Mouse (Mus musculus) ES-E14 (cell line): ENCODE data around the gene Ogfod2. TPM values are rescaled to one million over a fixed set of nuclear protein-coding genes. Genes with fewer than 3 reads are reported as not detected.

Experiments
- DNase-seq: peaks from one replicate; pipeline ENCODE4 v3.0.0-alpha.2; 2013; ENCODE audit warnings: low read depth, low spot score
- H3K27ac ChIP-seq: 2 replicates; pipeline ENCODE4 v1.5.1; 2012; ENCODE audit warnings: low read depth, mild to moderate bottlenecking, low read length, moderate library complexity, mixed read lengths; ENCODE audit not compliant: poor library complexity, insufficient read depth, severe bottlenecking
- H3K36me3 ChIP-seq: 2 replicates; pipeline ENCODE4 v1.6.1; 2012; ENCODE audit warnings: mild to moderate bottlenecking, low read length, moderate library complexity, mixed read lengths; ENCODE audit not compliant: control insufficient read depth, poor library complexity, insufficient read depth, severe bottlenecking
- H3K4me1 ChIP-seq, 2 experiments: fragments of 150-350 bp in 1 of 2; sonication (generic) in 1 of 2; 2 replicates each; pipeline ENCODE4 v1.6.1; 2012; ENCODE audit warnings: low read length in 2 of 2, mild to moderate bottlenecking in 1 of 2, mixed read lengths in 1 of 2; ENCODE audit not compliant: control insufficient read depth in 2 of 2, insufficient read depth in 2 of 2, poor library complexity in 1 of 2
- H3K4me3 ChIP-seq, 2 experiments: fragments of 150-350 bp in 1 of 2; sonication (generic) in 1 of 2; 2 replicates each; pipeline ENCODE4 v1.5.1; 2012; ENCODE audit warnings: low read length in 2 of 2, low read depth in 1 of 2, mild to moderate bottlenecking in 1 of 2, mixed read lengths in 1 of 2; ENCODE audit not compliant: insufficient read depth in 1 of 2, poor library complexity in 1 of 2, severe bottlenecking in 1 of 2
- H3K9ac ChIP-seq: 2 replicates; pipeline ENCODE4 v1.6.1; 2012; ENCODE audit warnings: low read depth, mild to moderate bottlenecking, low read length, mixed read lengths; ENCODE audit not compliant: poor library complexity, insufficient read depth, severe bottlenecking
- H3K9me3 ChIP-seq: fragments of 150-350 bp; sonication (generic); 2 replicates; pipeline ENCODE4 v1.6.1; 2012; ENCODE audit warnings: low read depth, mild to moderate bottlenecking, low read length; ENCODE audit not compliant: control insufficient read depth, insufficient read depth
- CHD2 ChIP-seq: IDR thresholded peaks from 2 replicates; pipeline ENCODE4 v1.6.1; 2014; ENCODE audit warnings: mild to moderate bottlenecking, low read depth, low read length, inconsistent platforms
- HCFC1 ChIP-seq: IDR thresholded peaks from 2 replicates; pipeline ENCODE4 v1.6.1; 2012; ENCODE audit warnings: low read length, inconsistent platforms, borderline replicate concordance; ENCODE audit not compliant: insufficient read depth
- MAFK ChIP-seq: IDR thresholded peaks from 2 replicates; pipeline ENCODE4 v1.6.1; 2014; ENCODE audit warnings: mild to moderate bottlenecking, low read depth, low read length, inconsistent platforms; ENCODE audit not compliant: insufficient read depth
- ZC3H11A ChIP-seq: IDR thresholded peaks from 2 replicates; pipeline ENCODE4 v1.6.1; 2012; ENCODE audit warnings: low read depth, mild to moderate bottlenecking, inconsistent platforms, low read length, borderline replicate concordance
- ZNF384 ChIP-seq: IDR thresholded peaks from 2 replicates; pipeline ENCODE4 v1.6.1; 2012; ENCODE audit warnings: low read depth, low read length, inconsistent platforms
- in situ Hi-C, 2 experiments: fragments of 600-800 bp; cut with MboI; formaldehyde crosslinking; loops; one replicate each; pipeline ENCODE4 v1.15.1; 2025; ENCODE audit warnings: low sequenced_read_pairs in 2 of 2, inconsistent platforms in 1 of 2; ENCODE audit not compliant: unreplicated experiment in 2 of 2
- total RNA-seq: library from RNA; depleted of rRNA; stranded (reverse); fragments of 300-350 nt; gene quantifications from 2 replicates; pipeline ENCODE4 v1.2.3, GENCODE M21; 2012

Ogfod2 gene
- total RNA-seq, 1 experiment = 7.8 TPM

DNA sequence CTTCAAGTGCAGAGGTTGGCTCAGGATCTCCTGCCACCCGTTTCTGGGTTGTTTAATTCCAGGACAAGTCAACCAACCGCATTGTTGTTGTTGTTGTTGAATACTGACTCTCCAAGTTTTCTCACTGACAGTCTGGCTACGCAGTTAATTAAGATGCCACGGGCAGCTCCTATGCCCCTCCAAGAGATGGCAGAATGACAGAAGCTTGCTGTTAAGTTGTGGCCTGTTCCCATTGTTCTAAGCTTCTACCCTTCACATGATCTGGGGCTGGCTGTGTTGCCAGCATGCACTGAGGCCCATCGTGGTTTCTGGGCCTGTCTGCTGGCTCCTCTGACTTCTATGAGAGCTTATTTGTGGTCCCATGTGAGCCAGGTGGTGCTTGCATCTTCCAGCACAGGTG lies 22.2 kb downstream of the Ogfod2 start:
- Histone ChIP-seq H3K9ac (no peak overlapping the region), H3K36me3 (peaks cover 3% of the 10 kb centered on the region; the same call in 1 of the 2 replicates), H3K27ac (no peak overlapping the region), H3K9me3 (no peaks in the 10 kb centered on the region), H3K4me3 (no peak overlapping the region), H3K4me1 (no peaks in the 10 kb centered on the region)
- in situ Hi-C loops = no loop called here
- DNase-seq = no peak
- TF ChIP-seq ZNF384 = no peak
- TF ChIP-seq HCFC1 = no peak
- TF ChIP-seq MAFK = no peak
- TF ChIP-seq CHD2 = no peak
- TF ChIP-seq ZC3H11A = no peak

DNA sequence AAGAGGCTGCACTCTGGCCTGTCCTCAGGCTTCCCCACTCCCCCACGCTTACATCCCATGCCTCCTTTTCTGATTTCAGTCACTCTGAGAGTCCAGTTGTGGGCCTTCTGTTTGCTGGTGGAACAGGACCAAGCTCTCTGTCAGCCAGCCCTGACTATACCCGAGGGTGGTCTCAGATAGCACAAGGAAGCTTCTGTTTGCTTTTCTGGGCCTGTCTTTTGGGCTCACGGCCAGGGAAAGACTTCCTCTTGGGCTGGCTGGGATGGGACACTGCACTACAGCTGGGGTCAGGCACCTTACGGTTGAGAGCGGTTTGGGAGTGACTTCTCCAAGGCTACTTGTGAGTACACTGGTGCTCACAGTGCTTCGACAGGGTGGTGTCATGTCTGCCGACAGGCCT lies 26.0 kb downstream of the Ogfod2 start:
- H3K36me3 ChIP-seq = no peaks in the 10 kb centered on the region

DNA sequence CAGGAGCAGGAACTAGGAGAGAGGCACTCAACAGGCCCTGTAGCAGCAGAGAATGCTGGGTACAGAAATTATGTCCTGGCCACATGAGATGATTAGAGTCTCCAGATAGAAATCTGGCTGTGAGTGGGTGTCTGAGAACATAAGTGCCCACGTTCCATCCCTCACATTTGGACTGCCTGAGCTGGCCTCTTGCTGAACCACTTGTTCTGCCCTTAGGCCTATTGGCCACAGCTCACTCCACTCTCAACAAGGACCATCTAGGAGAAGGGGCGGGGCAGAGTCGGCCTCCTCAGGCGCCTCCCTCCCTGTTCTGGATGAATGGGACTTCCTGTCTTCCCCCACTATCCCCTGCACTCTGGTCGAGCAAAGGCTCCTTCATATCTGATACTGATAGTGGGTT lies 36.9 kb downstream of the Ogfod2 start:
- no peak for TF ChIP-seq CHD2
- TF ChIP-seq ZC3H11A = no peak
- Histone ChIP-seq H3K4me3 (no peak overlapping the region), H3K36me3 (no peaks in the 10 kb centered on the region), H3K9ac (no peak overlapping the region), H3K9me3 (no peaks in the 10 kb centered on the region), H3K27ac (no peak overlapping the region), H3K4me1 (0 out of 4 replicates have a peak, but pooled peaks cover 0 to 2% of the 10 kb centered on the region in 2 experiments)
- in situ Hi-C loops = no loop called here
- DNase-seq = no peak

More for the DNA sequence above, 26.0 kb downstream of the Ogfod2 start:
- no peaks in the 10 kb centered on the region for H3K9me3 ChIP-seq
- in situ Hi-C loops = no loop called here
- H3K27ac ChIP-seq = no peak overlapping the region
- H3K4me1 ChIP-seq = no peaks in the 10 kb centered on the region
- no peak overlapping the region for H3K9ac ChIP-seq
- DNase-seq = no peak
- no peak overlapping the region for H3K4me3 ChIP-seq
- TF ChIP-seq HCFC1 (no peak), ZNF384 (no peak), CHD2 (no peak), MAFK (no peak), ZC3H11A (no peak)

DNA sequence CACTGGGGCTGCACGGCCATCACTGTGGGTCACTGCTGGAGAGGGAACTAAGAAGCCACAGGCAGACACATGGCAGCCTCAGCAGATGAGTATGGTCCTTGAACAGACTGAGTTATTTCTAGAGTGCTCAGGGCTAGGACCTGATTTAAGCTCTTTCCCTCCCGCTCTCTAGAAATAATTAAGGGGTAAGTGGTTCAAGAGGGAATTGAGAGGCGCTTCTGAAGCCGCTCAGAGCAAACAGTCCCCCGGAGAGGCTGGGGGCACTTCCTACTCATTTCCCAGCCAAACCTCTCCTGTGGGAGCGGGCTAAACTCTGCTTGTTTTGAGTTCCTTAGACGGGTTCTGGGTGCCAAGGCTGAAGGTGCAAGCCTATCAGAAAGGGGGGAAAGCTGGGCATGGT lies 38.8 kb downstream of the Ogfod2 start:
- no peaks in the 10 kb centered on the region for H3K9me3 ChIP-seq
- H3K4me3 ChIP-seq = no peak overlapping the region
- DNase-seq = no peak
- H3K27ac ChIP-seq = no peak overlapping the region
- in situ Hi-C loops = no loop called here
- H3K9ac ChIP-seq = no peak overlapping the region
- no peak for TF ChIP-seq HCFC1
- TF ChIP-seq ZC3H11A = no peak
- TF ChIP-seq CHD2 = no peak
- 0 out of 4 replicates have a peak, but pooled peaks cover 0 to 2% of the 10 kb centered on the region in 2 experiments for H3K4me1 ChIP-seq
- H3K36me3 ChIP-seq = no peaks in the 10 kb centered on the region

DNA sequence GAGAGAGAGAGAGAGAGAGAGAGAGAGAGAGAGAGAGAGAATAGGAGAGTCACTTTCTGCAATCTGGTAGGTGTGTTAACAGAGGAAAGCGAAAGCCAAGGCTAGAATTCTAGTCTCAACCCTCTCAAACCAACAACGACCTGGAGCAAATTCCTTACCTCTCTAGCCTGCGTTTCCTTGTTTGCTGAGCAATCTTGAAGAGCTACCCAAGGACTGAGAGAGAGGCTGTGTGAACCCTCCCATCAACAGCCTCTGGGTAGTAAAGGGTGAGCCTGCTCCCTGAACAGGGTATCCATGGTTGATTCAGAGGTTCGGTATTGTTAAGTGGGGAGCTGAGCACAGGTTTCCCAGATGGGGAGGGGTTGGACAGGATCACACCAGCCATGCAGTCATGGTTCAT lies 40.6 kb downstream of the Ogfod2 start:
- TF ChIP-seq ZC3H11A (no peak), MAFK (no peak), ZNF384 (no peak), HCFC1 (no peak), CHD2 (no peak)
- Histone ChIP-seq H3K9me3 (no peaks in the 10 kb centered on the region), H3K9ac (no peak overlapping the region), H3K27ac (no peak overlapping the region), H3K36me3 (no peaks in the 10 kb centered on the region), H3K4me3 (no peak overlapping the region), H3K4me1 (0 out of 4 replicates have a peak, but pooled peaks cover 0 to 2% of the 10 kb centered on the region in 2 experiments)
- in situ Hi-C loops = no loop called here
- DNase-seq = no peak
